Mouse (Mus musculus) common myeloid progenitor, adult 5-6 weeks (primary cell): ENCODE data around the gene Cga. TPM values are rescaled to one million over a fixed set of nuclear protein-coding genes. Genes with fewer than 3 reads are reported as not detected.

ENCODE experiments used
- ATAC-seq: replicated peaks from 2 replicates; pipeline ENCODE4 v1.8.0; 2016; ENCODE audit warnings: low read depth, mild to moderate bottlenecking, moderate TSS enrichment, inconsistent platforms; ENCODE audit not compliant: poor library complexity, severe bottlenecking
- total RNA-seq: library from RNA; stranded (forward); fragments of 200-1000, 187-1606 nt; gene quantifications from 2 replicates; pipeline ENCODE4 v1.2.3, GENCODE M21; 2017

Gene Cga
- total RNA-seq = not detected in 2 replicates

DNA sequence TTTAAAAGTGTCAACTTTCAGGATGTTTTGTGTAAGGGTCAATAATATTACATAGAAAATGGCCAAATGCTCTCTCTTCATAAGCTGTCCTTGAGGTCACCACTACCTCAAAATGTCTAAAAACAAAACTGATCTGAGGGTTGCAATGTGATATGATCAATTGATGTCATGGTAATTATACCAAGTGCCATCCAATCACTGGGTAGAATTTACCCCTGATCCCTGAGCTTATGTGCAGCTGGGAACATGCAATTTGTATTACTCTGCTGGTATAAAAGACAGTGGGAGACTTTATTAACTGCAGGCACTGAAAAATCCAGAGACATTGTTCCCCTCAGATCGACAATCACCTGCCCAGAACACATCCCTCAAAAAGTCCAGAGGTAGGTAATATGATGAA lies at the start of gene Cga:
Gene Cga, plus strand, starts transcription at position 301 of the 400 bp plus-strand sequence.
- no peak for ATAC-seq

DNA sequence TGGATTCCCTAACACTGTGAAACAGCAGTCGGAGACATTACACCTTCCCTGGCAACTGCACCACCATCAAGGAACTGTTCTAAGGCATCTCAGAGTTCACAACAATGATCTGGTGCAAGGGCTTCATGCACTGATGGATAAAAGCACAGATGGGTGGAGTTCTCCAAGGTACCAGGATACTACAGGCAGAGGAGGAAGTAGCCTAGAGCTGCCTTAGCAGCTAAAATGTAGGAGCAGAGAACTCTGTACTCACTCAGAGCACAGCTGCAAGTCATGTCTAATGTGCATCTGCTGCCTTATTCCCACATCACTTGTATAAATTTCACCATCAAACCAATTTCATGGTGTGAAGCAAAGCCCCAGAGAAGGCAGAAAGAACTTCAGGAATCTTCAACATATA lies 49.7 kb upstream of the Cga start:
- ATAC-seq = peak; percentile 54; the same call in 1 of the 2 replicates

DNA sequence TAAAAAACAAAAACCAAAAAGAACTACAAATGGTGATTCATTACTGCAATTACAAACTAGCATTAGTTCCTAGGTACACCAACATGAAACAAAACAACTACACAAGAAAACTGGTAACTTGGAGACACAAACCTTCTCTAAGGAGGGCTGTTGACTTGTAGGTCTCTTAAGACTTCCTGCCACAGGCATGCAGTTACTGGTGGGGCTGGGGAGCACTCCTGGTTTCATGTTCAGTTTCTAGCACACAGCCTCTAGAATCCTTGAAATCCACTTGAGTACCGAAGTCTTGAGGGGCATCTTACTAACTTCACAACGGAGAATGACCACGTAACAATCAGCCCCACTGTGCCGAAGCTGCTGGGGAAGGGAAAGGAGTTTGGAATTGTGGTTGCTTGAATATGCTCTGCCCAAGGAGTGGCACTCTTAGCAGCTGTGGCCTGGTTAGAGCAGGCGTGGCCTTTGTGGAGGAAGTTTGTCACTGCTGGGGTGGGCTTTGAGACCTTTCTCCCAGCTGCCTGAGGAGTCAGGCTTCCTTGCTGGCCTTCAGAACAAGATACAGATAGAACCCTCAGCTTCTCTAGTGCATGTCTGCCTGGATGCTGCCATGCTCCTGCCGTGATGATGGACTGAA lies 45.8 kb upstream of the Cga start:
- ATAC-seq = peak; percentile 63

DNA sequence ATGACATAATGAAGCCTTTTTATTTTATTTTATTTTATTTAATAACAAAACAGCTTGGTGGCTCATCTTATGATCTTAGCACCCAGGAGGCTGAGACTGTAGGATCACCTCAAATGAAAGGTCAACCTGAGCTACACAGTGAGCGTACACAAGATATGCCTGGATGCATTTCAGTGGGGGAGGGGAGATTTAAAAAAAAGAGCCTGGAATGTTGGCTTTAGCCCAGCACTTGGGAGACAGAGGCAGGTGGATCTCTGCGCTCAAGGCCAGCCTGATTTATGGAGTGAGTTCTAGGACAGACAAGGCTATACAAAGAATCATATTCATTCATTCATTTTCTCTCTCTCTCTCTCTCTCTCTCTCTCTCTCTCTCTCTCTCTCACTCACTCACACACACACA lies 43.4 kb upstream of the Cga start:
- ATAC-seq = no peak

DNA sequence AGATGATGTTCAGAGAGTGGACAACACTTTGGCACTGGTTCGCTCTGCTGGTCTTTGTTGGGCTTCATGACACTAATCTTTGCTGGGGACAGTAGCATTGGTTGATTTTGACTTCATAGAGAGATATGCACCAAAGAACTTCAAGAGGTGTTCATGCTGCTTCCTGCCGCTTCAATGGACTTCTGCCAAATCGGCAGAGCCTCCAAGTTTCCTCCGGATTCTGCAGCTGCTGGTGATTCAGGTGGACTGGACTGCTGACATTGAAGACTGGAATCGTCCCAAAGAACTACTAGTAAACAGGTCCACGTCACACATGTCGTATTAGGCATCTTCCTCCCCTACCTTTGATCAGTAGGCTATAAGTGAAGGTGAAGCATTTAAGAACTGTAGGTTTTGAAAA lies 41.5 kb upstream of the Cga start:
- ATAC-seq = no peak

DNA sequence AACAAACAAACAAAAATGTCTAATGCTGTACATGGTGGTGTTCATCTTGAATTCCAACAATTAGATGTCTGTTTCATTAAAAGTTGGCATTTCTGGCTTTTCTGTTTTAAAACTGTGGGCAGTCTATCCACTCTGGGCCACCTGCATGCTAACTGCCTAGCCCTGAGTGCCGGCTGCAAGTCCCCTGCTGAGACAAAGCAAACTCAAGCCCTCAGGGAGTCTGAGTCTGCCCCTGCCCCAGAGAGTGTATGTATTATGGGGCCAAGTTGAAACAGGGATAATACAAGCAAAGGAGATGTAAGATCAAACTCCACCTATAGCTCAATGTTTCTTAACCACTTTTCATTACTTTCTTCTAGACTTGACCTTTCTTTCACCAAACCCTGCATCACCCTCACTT lies 37.6 kb upstream of the Cga start:
- no peak for ATAC-seq

DNA sequence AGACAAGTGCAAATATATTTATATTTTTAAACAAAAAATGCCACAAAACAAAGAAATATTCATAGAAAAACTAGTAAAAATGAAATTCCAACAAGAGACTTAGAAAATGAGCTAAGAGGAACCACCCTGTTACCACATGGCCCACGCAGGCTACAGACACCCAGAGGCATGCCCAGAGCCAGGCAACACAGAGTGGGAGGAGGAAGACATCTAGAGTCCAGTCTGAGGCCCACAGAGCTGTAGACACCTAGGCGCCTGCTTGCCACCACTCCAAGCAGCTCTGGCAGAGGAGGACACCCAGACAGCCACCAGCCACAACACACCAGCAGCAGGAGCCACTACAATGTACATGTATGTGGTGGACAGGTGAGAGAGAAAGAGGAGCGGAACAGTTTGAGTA lies 34.7 kb upstream of the Cga start:
- ATAC-seq = no peak

DNA sequence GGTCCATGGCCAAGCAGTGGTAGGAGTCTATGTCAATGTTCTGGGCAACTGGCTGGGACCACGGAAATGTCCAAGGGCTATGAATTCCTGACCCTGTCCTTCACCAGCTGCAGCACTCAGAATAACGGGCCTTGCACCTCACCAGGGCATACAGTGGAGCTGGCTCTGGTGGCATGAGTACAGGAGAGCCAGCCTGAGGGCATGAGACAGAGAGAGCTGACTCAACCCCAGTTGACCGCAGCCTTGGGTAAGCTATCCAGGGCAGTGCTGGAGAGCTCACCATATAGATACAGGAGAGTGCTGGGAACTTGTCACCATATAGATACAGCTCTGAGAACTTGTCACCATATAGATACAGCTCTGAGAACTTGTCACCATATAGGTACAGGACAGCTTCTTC lies 34.2 kb upstream of the Cga start:
- no peak for ATAC-seq

DNA sequence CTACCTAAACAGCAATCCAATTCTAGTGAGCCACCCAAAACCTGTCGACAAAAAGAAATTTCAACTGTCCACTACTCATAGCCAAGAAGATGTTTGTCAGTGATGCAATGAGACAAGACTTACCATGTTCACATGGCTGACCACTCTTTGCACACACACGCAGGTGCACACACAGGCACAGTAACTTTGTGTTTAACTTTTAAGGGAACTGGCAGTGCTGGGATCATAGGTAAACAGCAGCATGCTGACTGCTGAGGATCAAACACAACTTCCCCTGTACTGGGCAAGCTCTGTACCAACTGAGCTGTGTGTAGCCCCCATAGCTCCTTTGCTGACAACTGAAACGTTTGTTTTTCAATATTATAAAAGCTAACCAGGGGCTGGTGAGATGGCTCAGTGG lies 32.1 kb upstream of the Cga start:
- ATAC-seq = no peak

DNA sequence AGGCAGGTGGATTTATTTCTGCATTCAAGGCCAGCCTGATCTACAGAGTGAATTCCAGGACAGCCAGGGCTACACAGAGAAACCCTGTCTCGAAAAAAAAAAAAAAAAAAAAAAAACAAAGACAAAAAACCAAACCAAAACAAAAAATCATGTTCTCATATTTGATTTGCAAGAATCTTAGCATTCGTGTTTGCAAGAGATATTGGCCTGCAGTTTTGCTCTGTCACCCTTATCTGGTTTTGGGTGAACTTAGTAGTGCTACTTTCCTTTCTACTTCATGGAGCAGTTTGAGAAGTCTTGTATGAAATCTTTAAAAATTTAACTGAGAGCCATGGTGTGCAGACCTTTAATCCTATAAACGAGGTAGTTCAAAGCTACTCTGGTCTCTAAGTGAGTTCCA lies 23.8 kb upstream of the Cga start:
- no peak for ATAC-seq

DNA sequence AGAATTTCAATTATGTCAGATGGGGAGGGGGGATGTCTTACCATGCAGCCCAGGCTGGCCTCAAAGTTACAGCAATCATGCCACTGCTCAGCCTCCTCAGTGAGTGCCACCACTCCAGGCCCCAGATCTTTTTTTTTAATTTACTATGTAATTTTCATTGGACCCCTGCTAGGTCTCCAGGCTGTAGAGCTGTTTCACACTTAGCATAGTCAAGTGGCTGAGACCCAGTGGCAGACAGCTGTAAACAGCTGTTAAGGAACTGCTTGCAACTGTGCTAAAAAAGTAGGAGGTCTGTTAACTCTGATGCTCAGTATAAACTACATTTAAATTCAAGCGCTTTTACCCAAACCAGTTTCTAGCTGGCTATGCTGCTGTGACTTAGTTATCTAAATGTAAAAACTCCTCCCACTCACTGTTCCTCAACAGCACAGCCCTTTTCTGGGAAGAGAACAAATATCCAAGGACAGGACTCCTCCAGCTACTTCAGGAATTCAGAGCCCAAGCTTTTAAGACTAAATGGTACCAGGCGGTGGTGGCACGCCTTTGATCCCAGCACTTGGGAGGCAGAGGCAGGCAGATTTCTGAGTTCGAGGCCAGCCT lies 20.6 kb upstream of the Cga start:
- ATAC-seq = no peak

DNA sequence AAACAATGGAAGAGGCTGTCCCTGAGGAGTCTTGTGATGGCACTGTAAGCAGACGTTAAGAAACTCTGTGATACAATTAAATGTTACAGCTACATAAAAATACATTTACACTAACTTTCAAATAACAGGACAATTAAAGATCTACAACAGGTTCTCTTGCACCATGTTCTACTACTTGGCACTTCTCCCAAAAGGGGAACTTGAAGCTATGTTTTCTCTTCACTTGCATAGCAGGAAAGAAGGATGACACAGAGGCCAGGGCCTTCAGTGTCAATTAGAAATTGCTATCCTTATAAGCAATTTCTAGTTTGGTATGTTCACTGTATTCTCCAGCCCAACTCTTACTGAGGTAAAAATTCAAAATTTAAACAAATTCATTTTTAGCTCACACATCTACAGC lies 19.3 kb upstream of the Cga start:
- no peak for ATAC-seq

DNA sequence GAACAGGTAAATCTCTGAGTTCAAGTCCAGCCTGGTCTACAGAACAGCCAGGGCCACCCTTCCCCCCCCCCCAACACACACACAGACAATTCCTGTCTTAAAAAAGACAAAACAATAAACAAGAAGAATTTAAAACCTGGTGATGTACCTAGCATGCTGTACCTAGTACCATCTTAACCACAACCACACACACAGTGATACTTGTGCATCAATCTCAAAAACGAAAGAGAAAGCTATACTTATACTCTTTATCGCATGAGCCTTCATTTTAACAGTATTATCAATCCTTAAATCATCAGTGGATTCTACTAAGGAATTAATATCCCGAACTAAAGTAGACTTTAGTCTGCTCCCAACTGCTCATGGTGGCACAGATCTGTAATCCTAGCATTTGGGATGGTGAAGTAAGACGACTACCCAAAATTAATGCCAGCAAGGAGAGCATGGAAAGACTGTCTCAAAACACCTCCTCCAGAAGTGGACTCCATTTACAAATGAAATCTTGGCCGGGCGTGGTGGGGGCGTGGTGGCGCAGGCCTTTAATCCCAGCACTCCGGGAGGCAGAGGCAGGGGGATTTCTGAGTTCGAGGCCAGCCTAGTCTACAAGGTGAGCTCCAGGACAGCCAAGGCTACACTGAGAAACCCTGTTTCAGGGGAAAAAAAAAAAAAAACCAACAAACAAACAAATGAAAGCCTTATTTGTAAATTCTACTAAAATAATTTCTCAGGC lies 12.5 kb upstream of the Cga start:
- no peak for ATAC-seq

DNA sequence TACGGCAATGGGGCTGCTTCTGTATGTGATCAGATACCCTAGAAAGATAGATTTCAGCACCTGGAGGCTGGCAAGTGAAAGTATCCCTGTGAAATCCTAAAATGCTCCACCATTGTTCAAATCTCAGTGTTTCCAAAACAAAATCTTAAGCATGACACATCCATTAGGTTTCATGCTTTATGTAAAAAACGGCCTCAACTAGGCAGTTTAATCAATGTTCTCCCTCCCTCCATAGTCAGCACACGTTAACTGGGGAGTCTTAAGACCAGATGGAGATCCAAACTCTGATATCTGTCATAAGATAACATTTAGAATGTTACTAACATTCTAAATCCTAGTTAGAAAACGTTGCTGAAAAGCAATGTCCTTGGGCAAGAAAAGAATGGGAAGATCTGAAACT lies 11.7 kb upstream of the Cga start:
- ATAC-seq = no peak

DNA sequence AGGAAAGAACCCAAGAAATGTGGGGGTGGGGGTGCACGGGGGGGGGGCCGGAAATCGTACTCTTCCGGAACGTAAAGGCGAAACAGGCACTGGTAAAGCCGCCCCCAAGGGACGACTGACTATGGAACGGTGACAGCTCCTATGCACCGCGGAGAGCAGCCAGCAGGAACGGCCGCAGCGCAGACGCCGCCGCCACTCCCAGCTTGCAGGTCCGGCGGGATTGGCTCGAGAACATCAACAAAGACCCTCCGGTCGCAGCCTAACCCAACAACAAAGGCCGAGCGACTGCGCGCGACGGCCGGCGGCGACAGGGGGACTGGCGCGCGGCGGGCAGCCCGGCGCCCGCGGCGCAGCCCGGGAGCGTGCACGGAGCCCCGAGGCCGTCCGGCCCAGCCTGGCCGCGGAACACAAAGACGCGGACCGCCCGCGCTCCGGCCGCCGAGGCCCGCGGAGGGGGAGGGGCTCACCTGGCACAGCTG lies 11.2 kb upstream of the Cga start:
- ATAC-seq = peak; percentile 31; the same call in 1 of the 2 replicates

DNA sequence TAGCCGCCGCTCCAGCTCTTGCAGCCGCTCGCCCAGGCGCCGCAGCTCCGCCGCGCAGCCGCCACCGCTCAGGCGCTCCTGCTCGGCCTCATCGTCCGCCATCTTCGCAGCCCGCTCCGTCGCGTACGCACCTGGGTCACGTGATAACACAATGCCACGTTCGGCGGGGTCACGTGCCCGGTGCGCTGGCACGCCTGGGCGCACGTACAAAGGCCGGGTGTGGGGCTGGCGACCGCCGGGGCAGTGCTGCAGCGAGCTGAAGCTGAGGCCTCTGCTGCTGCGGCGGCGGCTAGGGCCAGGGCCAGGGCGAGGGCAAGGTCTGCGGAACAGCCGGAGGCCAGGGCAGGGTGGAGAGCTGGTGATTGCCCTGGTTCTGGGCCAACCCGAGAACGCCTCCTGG lies 10.8 kb upstream of the Cga start, which contains the start of gene Zfp292:
Gene Zfp292, minus strand, starts transcription at position 143 of the 400 bp plus-strand sequence.
- peak; percentile 73 for ATAC-seq

DNA sequence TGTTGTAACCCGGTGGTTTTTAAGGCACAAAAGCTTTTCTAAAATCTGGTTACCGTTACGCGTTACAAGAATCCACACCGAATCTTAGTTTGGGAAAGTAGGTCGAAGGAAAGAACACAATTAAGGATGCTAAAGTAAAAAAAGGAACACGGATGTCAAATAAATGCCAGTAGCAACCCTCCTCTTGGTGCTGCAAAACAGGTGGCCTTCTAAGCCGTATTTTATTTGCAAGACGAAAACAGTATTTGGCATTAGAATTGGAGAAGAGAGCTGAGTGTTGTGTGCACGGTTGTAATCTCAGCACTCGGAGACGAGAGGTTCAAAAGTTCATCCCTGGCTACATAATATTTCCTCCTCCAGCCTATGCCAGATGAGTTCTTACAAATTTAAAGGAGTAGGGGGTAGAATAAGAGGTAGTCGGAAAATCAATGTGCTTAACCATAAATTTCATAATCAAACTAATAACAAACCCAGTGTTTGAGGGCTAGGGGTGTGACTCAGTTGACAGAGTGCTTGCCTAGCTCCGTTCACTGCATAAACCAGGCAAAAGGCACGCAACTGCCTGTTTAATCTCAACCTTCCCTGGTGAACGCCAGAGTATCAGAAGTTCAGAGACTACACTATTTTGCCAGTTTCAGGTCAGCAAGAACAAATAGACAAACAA lies 10.1 kb upstream of the Cga start:
- no peak for ATAC-seq

DNA sequence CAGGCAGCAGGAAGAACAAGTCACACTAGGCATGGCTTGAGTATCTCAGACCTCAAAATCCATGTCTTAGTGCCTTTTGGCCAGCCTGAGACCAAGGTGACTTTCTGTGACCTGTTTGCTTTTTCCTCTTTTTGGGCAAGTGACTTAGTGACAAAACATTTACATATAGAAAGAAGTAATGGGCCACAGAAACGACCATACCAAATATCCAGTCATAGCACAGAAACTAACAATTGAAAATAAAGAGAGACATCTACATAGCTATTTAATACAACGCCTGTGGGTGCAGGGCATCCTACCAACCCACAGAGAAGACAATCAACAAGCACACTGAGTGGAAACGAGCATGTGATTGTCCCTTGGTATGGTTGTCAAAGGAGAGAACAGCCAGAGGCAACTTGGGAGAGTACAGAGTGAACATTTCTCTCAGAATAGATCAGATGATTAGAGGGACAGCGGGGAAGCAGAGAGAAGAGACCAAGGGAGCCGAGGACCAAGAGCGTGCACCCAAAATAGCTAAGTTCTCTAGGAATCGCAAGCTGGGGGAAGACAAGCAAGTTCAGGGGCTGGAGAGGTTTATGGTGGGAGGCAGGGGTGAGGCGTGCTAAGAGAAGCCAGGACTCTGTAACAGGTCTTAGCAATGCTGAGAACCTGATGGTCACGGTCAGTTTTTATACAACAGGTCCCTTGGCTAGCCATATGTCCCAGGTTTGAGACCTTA lies 7.8 kb upstream of the Cga start:
- ATAC-seq = no peak

DNA sequence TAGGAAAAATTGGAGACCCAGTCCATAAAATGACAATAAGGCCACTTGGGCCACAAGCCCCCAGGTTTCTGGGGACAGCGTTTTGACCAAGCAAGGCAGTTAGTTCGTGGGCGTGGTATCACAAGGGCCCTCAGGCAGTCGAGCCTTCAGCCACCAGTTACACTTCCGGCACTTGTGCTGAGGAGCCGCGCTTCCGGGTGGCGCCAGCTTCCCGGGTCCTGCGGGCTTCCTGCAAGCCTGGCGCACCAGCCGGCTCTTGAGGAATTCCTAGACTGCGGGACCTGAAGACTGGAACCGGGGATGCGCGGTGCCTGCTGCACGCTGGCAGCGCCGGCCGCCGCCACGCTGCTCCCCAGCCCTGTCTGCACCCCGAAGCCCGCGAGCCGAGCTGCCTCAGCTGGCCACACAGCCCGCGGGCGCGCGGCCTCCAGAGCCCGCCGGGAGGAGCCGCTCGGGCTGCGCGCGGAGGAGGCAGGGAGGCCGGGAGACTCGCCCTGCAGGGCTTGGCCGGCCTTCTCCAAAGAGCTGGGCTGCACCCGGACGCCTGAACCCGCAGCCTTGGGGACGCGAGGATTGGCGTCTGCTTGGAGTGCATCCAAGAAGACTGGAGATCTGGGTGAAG lies 7.0 kb upstream of the Cga start:
- ATAC-seq = peak; percentile 75

DNA sequence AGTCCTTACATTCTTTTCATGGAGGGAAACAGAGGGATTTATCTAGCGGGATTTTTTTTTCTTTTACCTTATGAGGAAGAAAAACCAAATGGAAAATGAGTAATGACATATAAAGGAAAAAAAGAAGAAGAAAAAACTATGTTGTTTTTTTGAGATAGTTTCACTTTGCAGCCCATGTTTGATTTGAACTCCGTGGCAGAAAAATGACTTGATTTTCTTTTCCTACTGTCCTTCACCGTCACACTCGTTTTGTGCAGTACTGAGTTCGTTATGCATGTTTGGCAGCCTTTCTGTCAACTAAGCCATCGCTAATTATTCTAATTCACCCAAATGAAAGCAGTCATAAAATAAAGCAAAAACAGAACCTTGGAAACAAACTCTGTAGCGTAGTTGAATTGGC lies 6.3 kb upstream of the Cga start:
- no peak for ATAC-seq
